Mouse (Mus musculus) megakaryocyte, embryonic 14.5 days (primary cell): ENCODE results near the gene Rnaseh2a. TPM values are rescaled to one million over a fixed set of nuclear protein-coding genes. Genes with fewer than 3 reads are reported as not detected.
A peak's percentile ranks its signal among the peaks of the same experiment; 100 is the strongest.

Experiments
- H3K27me3 ChIP-seq: replicated peaks from 2 replicates; pipeline ENCODE3; 2012; ENCODE audit warnings: inconsistent platforms
- H3K36me3 ChIP-seq: replicated peaks from 2 replicates; pipeline ENCODE3; 2012; ENCODE audit warnings: low read length, inconsistent platforms, mixed read lengths
- H3K4me1 ChIP-seq: 2 replicates; pipeline ENCODE4 v1.6.1; 2012; ENCODE audit warnings: inconsistent platforms
- H3K4me3 ChIP-seq: replicated peaks from 2 replicates; pipeline ENCODE3; 2012; ENCODE audit warnings: moderate library complexity, mild to moderate bottlenecking, inconsistent platforms
- H3K9me3 ChIP-seq: 2 replicates; pipeline ENCODE4 v1.6.1; 2012; ENCODE audit warnings: inconsistent platforms
- FLI1 ChIP-seq: IDR thresholded peaks from 2 replicates; pipeline ENCODE4 v1.6.1; 2012; ENCODE audit warnings: low read length, inconsistent platforms, mixed read lengths
- GATA1 ChIP-seq: IDR thresholded peaks from 3 replicates; pipeline ENCODE4 v1.6.1; 2012; ENCODE audit warnings: mixed read lengths, low read length, inconsistent platforms, borderline replicate concordance
- polyA plus RNA-seq: library from polyadenylated mRNA; stranded (reverse); fragments of >175 nt; gene quantifications from 2 replicates; pipeline ENCODE4 v1.2.3, GENCODE M21; 2012; ENCODE audit warnings: low replicate concordance; ENCODE audit not compliant: insufficient read depth

The Rnaseh2a gene
- polyA plus RNA-seq, 1 experiment: 248 TPM

- Histone ChIP-seq H3K36me3 (no peaks in the 10 kb centered on the region), H3K4me1 (peaks cover 16% of the 10 kb centered on the region), H3K9me3 (no peaks in the 10 kb centered on the region), H3K4me3 (no peak overlapping the region), H3K27me3 (peaks cover 30% of the 10 kb centered on the region)
- no peak for TF ChIP-seq FLI1
- TF ChIP-seq GATA1: no peak
Measured at GRCm38 (mm10) chr8:84918646-84919045, 50.9 kb downstream of the Rnaseh2a start.

GRCm38 (mm10) chr8:84917781-84918180 is 51.8 kb downstream of the Rnaseh2a start:
- H3K27me3 ChIP-seq: peaks cover 33% of the 10 kb centered on the region
- H3K9me3 ChIP-seq: no peaks in the 10 kb centered on the region
- peaks cover 25% of the 10 kb centered on the region for H3K4me1 ChIP-seq
- TF ChIP-seq GATA1 (no peak), FLI1 (no peak)
- no peaks in the 10 kb centered on the region for H3K36me3 ChIP-seq
- H3K4me3 ChIP-seq: no peak overlapping the region

- TF ChIP-seq GATA1: no peak
- TF ChIP-seq FLI1: no peak
- peaks cover 42% of the 10 kb centered on the region for H3K27me3 ChIP-seq
- no peaks in the 10 kb centered on the region for H3K9me3 ChIP-seq
- peaks cover 7% of the 10 kb centered on the region for H3K36me3 ChIP-seq
- H3K4me1 ChIP-seq: peaks cover 17% of the 10 kb centered on the region
- H3K4me3 ChIP-seq: no peak overlapping the region
Measured at GRCm38 (mm10) chr8:84915269-84915668, 54.3 kb downstream of the Rnaseh2a start.

GRCm38 (mm10) chr8:84913960-84914359 is 55.6 kb downstream of the Rnaseh2a start:
- H3K36me3 ChIP-seq: peaks cover 8% of the 10 kb centered on the region
- H3K27me3 ChIP-seq: peaks cover 39% of the 10 kb centered on the region
- no peaks in the 10 kb centered on the region for H3K9me3 ChIP-seq
- H3K4me1 ChIP-seq: peaks cover 26% of the 10 kb centered on the region
- peak overlapping the region; percentile 57 for H3K4me3 ChIP-seq
- TF ChIP-seq GATA1 (no peak), FLI1 (no peak)

GRCm38 (mm10) chr8:84913502-84913900 is 56.1 kb downstream of the Rnaseh2a start:
- H3K27me3 ChIP-seq: peaks cover 39% of the 10 kb centered on the region
- peaks cover 8% of the 10 kb centered on the region for H3K36me3 ChIP-seq
- peaks cover 30% of the 10 kb centered on the region for H3K4me1 ChIP-seq
- H3K9me3 ChIP-seq: no peaks in the 10 kb centered on the region
- TF ChIP-seq GATA1 (no peak), FLI1 (no peak)
- H3K4me3 ChIP-seq: peak overlapping the region; percentile 92

- TF ChIP-seq FLI1: no peak
- no peak for TF ChIP-seq GATA1
- H3K27me3 ChIP-seq: peaks cover 36% of the 10 kb centered on the region
Measured at GRCm38 (mm10) chr8:84912895-84913501, 56.6 kb downstream of the Rnaseh2a start.

GRCm38 (mm10) chr8:84912391-84912790 is 57.2 kb downstream of the Rnaseh2a start:
- peaks cover 8% of the 10 kb centered on the region for H3K36me3 ChIP-seq

More at GRCm38 (mm10) chr8:84912895-84913501, 56.6 kb downstream of the Rnaseh2a start:
- peaks cover 8% of the 10 kb centered on the region for H3K36me3 ChIP-seq
- peaks cover 30% of the 10 kb centered on the region for H3K4me1 ChIP-seq
- H3K4me3 ChIP-seq: peak overlapping the region; percentile 92
- no peaks in the 10 kb centered on the region for H3K9me3 ChIP-seq

GRCm38 (mm10) chr8:84911854-84912253 is 57.7 kb downstream of the Rnaseh2a start:
- no peaks in the 10 kb centered on the region for H3K9me3 ChIP-seq
- H3K36me3 ChIP-seq: peaks cover 8% of the 10 kb centered on the region
- peaks cover 34% of the 10 kb centered on the region for H3K4me1 ChIP-seq
- H3K27me3 ChIP-seq: peaks cover 30% of the 10 kb centered on the region
- H3K4me3 ChIP-seq: no peak overlapping the region
- TF ChIP-seq FLI1 (no peak), GATA1 (no peak)

More at GRCm38 (mm10) chr8:84912391-84912790, 57.2 kb downstream of the Rnaseh2a start:
- Histone ChIP-seq H3K4me3 (no peak overlapping the region), H3K4me1 (peaks cover 34% of the 10 kb centered on the region), H3K9me3 (no peaks in the 10 kb centered on the region), H3K27me3 (peaks cover 30% of the 10 kb centered on the region)
- TF ChIP-seq GATA1 (no peak), FLI1 (no peak)

- Histone ChIP-seq H3K4me1 (peaks cover 34% of the 10 kb centered on the region), H3K27me3 (peaks cover 20% of the 10 kb centered on the region)
- TF ChIP-seq FLI1 (no peak), GATA1 (no peak)
Measured at GRCm38 (mm10) chr8:84910551-84910950, 59.0 kb downstream of the Rnaseh2a start.

GRCm38 (mm10) chr8:84909949-84910348 is 59.6 kb downstream of the Rnaseh2a start:
- H3K36me3 ChIP-seq: peaks cover 8% of the 10 kb centered on the region
- no peak overlapping the region for H3K4me3 ChIP-seq
- H3K27me3 ChIP-seq: peaks cover 19% of the 10 kb centered on the region
- no peaks in the 10 kb centered on the region for H3K9me3 ChIP-seq
- H3K4me1 ChIP-seq: peaks cover 34% of the 10 kb centered on the region
- TF ChIP-seq FLI1 (no peak), GATA1 (no peak)

More at GRCm38 (mm10) chr8:84910551-84910950, 59.0 kb downstream of the Rnaseh2a start:
- peaks cover 8% of the 10 kb centered on the region for H3K36me3 ChIP-seq
- H3K9me3 ChIP-seq: no peaks in the 10 kb centered on the region
- H3K4me3 ChIP-seq: no peak overlapping the region

- TF ChIP-seq GATA1: no peak
- no peak for TF ChIP-seq FLI1
- H3K4me1 ChIP-seq: peaks cover 39% of the 10 kb centered on the region
- H3K4me3 ChIP-seq: peak overlapping the region; percentile 93
- peaks cover 19% of the 10 kb centered on the region for H3K27me3 ChIP-seq
- peaks cover 8% of the 10 kb centered on the region for H3K36me3 ChIP-seq
- H3K9me3 ChIP-seq: no peaks in the 10 kb centered on the region
Measured at GRCm38 (mm10) chr8:84909162-84909767, 60.3 kb downstream of the Rnaseh2a start.
